Mouse (Mus musculus) layer of hippocampus, adult 9-10 months (tissue): ENCODE results near the gene Fbxw2.
A peak's percentile ranks its signal among the peaks of the same experiment; 100 is the strongest.
"Not testable (repeated sequence)": the region's sequence is repeated elsewhere in the genome, so short reads cannot be mapped to it uniquely, and the experiment has no call there.

Experiments
- DNase-seq: peaks from one replicate; pipeline ENCODE4 v3.0.0; 2022; ENCODE audit warnings: low spot score

The Fbxw2 gene

DNA sequence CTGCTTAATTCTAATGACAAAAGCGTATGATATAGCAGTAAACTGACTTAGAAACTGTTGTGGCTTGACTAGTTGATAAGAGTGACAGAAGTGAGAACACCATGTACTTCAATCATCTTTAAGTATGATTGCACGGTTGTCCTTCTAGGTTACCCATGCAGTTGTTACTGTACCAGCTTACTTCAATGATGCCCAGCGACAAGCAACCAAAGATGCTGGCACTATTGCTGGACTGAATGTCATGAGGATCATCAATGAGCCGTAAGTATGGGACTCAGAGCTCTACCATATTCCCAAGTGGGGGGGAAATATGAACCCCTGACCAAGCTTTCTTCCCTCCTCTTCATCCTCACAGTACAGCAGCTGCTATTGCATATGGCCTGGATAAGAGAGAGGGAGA, 52.4 kb downstream of the Fbxw2 start:
- DNase-seq, result no peak

GRCm38 (mm10) chr2:34772252-34773235, 53.6 kb downstream of the Fbxw2 start:
- DNase-seq, result no peak

DNA sequence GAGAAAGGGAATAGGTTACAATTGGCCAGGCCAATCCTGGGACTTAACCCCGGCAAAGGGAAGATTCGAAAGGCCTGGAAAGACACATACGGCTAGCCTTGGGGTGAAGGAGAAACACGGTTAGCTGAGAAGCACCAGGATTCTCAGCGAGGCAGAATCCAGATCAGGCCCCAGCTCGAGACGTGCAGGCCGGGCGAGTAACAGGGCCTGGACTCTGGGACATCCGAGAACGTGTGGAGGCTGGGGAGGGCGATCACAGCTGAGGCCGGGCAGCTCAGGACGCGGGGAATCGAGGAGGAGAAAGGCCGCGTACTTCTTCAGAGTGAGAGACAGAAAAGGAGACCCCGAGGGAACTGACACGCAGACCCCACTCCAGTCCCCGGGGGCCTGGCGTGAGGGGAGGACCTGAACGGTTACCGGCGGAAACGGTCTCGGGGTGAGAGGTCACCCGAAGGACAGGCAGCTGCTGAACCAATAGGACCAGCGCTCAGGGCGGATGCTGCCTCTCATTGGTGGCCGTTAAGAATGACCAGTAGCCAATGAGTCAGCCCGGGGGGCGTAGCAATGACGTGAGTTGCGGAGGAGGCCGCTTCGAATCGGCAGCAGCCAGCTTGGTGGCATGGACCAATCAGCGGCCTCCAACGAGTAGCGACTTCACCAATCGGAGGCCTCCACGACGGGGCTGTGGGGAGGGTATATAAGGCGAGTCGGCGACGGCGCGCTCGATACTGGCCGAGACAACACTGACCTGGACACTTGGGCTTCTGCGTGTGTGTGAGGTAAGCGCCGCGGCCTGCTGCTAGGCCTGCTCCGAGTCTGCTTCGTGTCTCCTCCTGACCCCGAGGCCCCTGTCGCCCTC, 54.5 kb downstream of the Fbxw2 start, which contains the start of gene Hspa5:
Gene Hspa5, plus strand, starts transcription at position 603 of the 859 bp plus-strand sequence.
- peak; percentile 99 for DNase-seq

- no peak for DNase-seq
Observed at GRCm38 (mm10) chr2:34770951-34771350, 55.2 kb downstream of the Fbxw2 start.

- no peak for DNase-seq
Observed at GRCm38 (mm10) chr2:34770049-34770448, 56.1 kb downstream of the Fbxw2 start.

- DNase-seq, result no peak
Observed at GRCm38 (mm10) chr2:34764801-34765200, 61.3 kb downstream of the Fbxw2 start.

DNA sequence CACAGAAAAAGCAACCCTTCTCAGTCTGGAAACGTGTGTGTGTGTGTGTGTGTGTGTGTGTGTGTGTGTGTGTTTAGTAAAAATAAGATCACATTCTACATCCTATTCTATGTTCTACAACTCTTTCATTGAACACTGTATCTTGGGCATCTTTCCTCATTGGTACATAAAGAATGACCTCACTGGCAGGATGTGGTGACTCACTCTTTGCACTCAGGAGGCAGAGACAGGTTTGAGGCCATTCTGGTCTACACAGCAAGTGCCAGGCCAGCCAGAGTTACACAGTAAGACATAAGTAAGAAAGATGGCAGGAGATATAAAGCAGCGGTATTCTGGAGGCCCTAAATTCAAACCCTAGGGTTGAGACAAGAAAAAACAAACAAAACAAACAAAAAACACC, 63.2 kb downstream of the Fbxw2 start:
- no peak for DNase-seq

GRCm38 (mm10) chr2:34762174-34762573, 63.9 kb downstream of the Fbxw2 start:
- no peak for DNase-seq

- DNase-seq, result not testable (repeated sequence)
Observed at GRCm38 (mm10) chr2:34761272-34761671, 64.8 kb downstream of the Fbxw2 start.

- no peak for DNase-seq
Observed at GRCm38 (mm10) chr2:34757341-34757740, 68.8 kb downstream of the Fbxw2 start.

GRCm38 (mm10) chr2:34754551-34755358, 71.4 kb downstream of the Fbxw2 start, which contains the start of gene Gapvd1:
Gene Gapvd1, minus strand, starts transcription at chr2:34755232.
- DNase-seq, result no peak
